Mouse (Mus musculus) neural tube, embryonic 10.5 days (tissue): ENCODE measurements around the gene 1700020A23Rik.
"Not testable (repeated sequence)": the region's sequence is repeated elsewhere in the genome, so short reads cannot be mapped to it uniquely, and the experiment has no call there.

Source experiments
- DNase-seq: peaks from one replicate; pipeline ENCODE4 v3.0.0-alpha.2; 2017; ENCODE audit warnings: low spot score; ENCODE audit errors: extremely low spot score

1700020A23Rik gene

GRCm38 (mm10) chr2:130404939-130405338 lies at the start of gene 1700020A23Rik, which contains the start of gene Gm28372:
Gene 1700020A23Rik (plus strand): TSS chr2:130405259.
Gene Gm28372 (plus strand): TSS chr2:130405239.
- no peak for DNase-seq

- no peak for DNase-seq
Observed at GRCm38 (mm10) chr2:130357551-130357950, 47.5 kb upstream of the 1700020A23Rik start.

- DNase-seq = no peak
Observed at GRCm38 (mm10) chr2:130358852-130359251, 46.2 kb upstream of the 1700020A23Rik start.

- DNase-seq = peak; percentile 49
Observed at GRCm38 (mm10) chr2:130362511-130363026, 42.5 kb upstream of the 1700020A23Rik start.

GRCm38 (mm10) chr2:130365211-130366094 lies 39.6 kb upstream of the 1700020A23Rik start:
- DNase-seq = peak; percentile 23

- no peak for DNase-seq
Observed at GRCm38 (mm10) chr2:130367386-130367785, 37.7 kb upstream of the 1700020A23Rik start.

- DNase-seq = not testable (repeated sequence)
Observed at GRCm38 (mm10) chr2:130373026-130373425, 32.0 kb upstream of the 1700020A23Rik start.

- DNase-seq = no peak
Observed at GRCm38 (mm10) chr2:130374951-130375350, 30.1 kb upstream of the 1700020A23Rik start.

- DNase-seq = no peak
Observed at GRCm38 (mm10) chr2:130383205-130383604, 21.9 kb upstream of the 1700020A23Rik start.

GRCm38 (mm10) chr2:130383895-130384294 lies 21.2 kb upstream of the 1700020A23Rik start:
- no peak for DNase-seq

- no peak for DNase-seq
Observed at GRCm38 (mm10) chr2:130386212-130386611, 18.8 kb upstream of the 1700020A23Rik start.

- no peak for DNase-seq
Observed at GRCm38 (mm10) chr2:130388796-130389195, 16.3 kb upstream of the 1700020A23Rik start.

GRCm38 (mm10) chr2:130390993-130391625 lies 13.9 kb upstream of the 1700020A23Rik start:
- no peak for DNase-seq

GRCm38 (mm10) chr2:130392836-130393235 lies 12.2 kb upstream of the 1700020A23Rik start:
- no peak for DNase-seq

GRCm38 (mm10) chr2:130395696-130396095 lies 9.4 kb upstream of the 1700020A23Rik start:
- DNase-seq = no peak

GRCm38 (mm10) chr2:130397186-130397985 lies 7.7 kb upstream of the 1700020A23Rik start, which contains the start of gene Cpxm1:
Gene Cpxm1 (minus strand): TSS chr2:130397574.
- peak; percentile 81 for DNase-seq

GRCm38 (mm10) chr2:130398091-130398490 lies 7.0 kb upstream of the 1700020A23Rik start:
- no peak for DNase-seq

- DNase-seq = no peak
Observed at GRCm38 (mm10) chr2:130400046-130400445, 5.0 kb upstream of the 1700020A23Rik start.

GRCm38 (mm10) chr2:130401891-130402290 lies 3.2 kb upstream of the 1700020A23Rik start:
- no peak for DNase-seq

- no peak for DNase-seq
Observed at GRCm38 (mm10) chr2:130406178-130406577, 1.1 kb downstream of the 1700020A23Rik start, which contains the start of gene Tmem239. Gene Tmem239 (plus strand): TSS chr2:130406478.

- peak; percentile 32 for DNase-seq
Observed at GRCm38 (mm10) chr2:130408194-130408593, 3.1 kb downstream of the 1700020A23Rik start.
